Mouse (Mus musculus) heart, adult 2 months (tissue): ENCODE measurements around the gene Kcnj4.

ENCODE experiments used
- CTCF ChIP-seq: fragments of 200-600 bp; IDR thresholded peaks from 2 replicates; pipeline ENCODE4 v1.8.1; 2022; ENCODE audit warnings: antibody characterized with exemption, mild to moderate bottlenecking, moderate library complexity
- EP300 ChIP-seq: fragments of 200-500 bp; IDR thresholded peaks from 2 replicates; pipeline ENCODE4 v1.6.1; 2011; ENCODE audit warnings: low read depth, low read length, control low read depth; ENCODE audit not compliant: insufficient read depth
- POLR2A ChIP-seq: fragments of 200-500 bp; IDR thresholded peaks from 2 replicates; pipeline ENCODE4 v1.6.1; 2011; ENCODE audit warnings: mild to moderate bottlenecking, low read depth, low read length, control low read depth; ENCODE audit not compliant: insufficient read depth

- TF ChIP-seq CTCF (no peak), POLR2A (no peak), EP300 (no peak)
Observed at GRCm38 (mm10) chr15:79504707-79505452, at the start of gene Kcnj4.
